12 mouse cellular contexts compared by ENCODE assay signal in the genomic region with DNA sequence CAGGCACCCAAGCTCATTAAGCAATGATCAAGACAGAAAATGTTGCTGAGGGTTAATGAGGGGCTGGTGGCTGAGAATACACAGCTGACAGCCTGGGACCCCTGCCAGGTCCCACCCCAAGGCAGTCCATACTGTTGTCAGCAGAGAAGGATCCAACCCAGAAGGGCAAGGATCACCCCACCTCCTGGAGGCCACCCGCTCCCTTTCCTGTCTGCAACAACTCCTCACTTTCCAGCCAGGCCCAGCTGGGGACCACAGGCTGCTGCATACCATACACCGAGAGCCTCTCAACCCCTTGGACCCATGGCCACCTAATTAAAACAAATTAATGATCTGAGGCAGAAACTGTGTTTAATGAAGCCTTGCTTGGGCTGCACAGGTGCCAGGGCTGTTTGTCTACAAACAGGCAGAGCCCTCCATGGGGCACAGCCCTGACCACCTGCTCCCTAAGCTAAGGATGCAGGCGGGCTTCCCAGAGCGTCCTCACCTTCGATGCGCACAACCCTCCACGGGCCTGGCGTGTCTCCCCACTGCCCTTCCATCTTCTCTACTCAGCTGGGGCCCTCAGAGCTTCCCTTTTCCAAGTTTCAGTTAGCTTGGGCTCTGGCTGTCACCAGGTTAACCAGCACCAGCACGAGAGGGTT. TPM values are rescaled to one million over a fixed set of nuclear protein-coding genes. Genes with fewer than 3 reads are reported as not detected.
DNase-seq lines count a peak whose midpoint lies in the region; ATAC-seq and TF ChIP-seq lines count a peak whose summit lies in the region.
"Had no signal": no experiment of that assay in that cellular context is flagged by ENCODE, and none has a peak within 500 bp of the region (broad histone marks: within the 10 kb centered on the region; RNA-seq: fewer than 3 reads in every experiment).

No protein-coding gene starts in this region.

- no peak for TF ChIP-seq CTCF in hindbrain, postnatal 0 days (IDR thresholded peaks at IDR 0.05; ENCODE audit: low read depth)

- H3K27me3 ChIP-seq in embryonic facial prominence, embryonic 13.5 days: no peaks in the 10 kb centered on the region
- H3K27me3 ChIP-seq in embryonic facial prominence, embryonic 10.5 days (replicated peaks; ENCODE audit: low read depth, poor library complexity, severe bottlenecking): no peaks in the 10 kb centered on the region
- H3K27me3 ChIP-seq in midbrain, embryonic 12.5 days: no peaks in the 10 kb centered on the region
- H3K27me3 ChIP-seq in midbrain, embryonic 16.5 days (ENCODE audit: control insufficient read depth, insufficient read depth, low read depth, low read length): no peaks in the 10 kb centered on the region
- no peaks in the 10 kb centered on the region for H3K27me3 ChIP-seq in hindbrain, postnatal 0 days (ENCODE audit: insufficient read depth, low read length)
- H3K27me3 ChIP-seq: Patski had no signal

- H3K4me1 ChIP-seq in embryonic facial prominence, embryonic 13.5 days: no peaks in the 10 kb centered on the region
- peaks cover 7% of the 10 kb centered on the region for H3K4me1 ChIP-seq in embryonic facial prominence, embryonic 10.5 days
- H3K4me1 ChIP-seq in midbrain, embryonic 12.5 days: peaks cover 7% of the 10 kb centered on the region; the same call in 1 of the 2 replicates
- H3K4me1 ChIP-seq in midbrain, embryonic 16.5 days (ENCODE audit: control insufficient read depth, insufficient read depth, low read length): no peaks in the 10 kb centered on the region
- peaks cover under 1% of the 10 kb centered on the region; the same call in 1 of the 2 replicates for H3K4me1 ChIP-seq in hindbrain, postnatal 0 days (ENCODE audit: insufficient read depth, low read length)

- WGBS in embryonic facial prominence, embryonic 13.5 days: 75% methylated on average over 9 of the region's 9 CpGs
- WGBS in embryonic facial prominence, embryonic 10.5 days: 79% methylated on average over 9 of the region's 9 CpGs
- 75% methylated on average over 9 of the region's 9 CpGs for WGBS in midbrain, embryonic 12.5 days
- 67% methylated on average over 9 of the region's 9 CpGs for WGBS in midbrain, embryonic 16.5 days
- 39% methylated on average over 9 of the region's 9 CpGs for whole genome bisulfite sequencing in hindbrain, postnatal 0 days

- no peak overlapping the region for H3K9ac ChIP-seq in embryonic facial prominence, embryonic 13.5 days
- no peak overlapping the region for H3K9ac ChIP-seq in midbrain, embryonic 12.5 days (replicated peaks)
- H3K9ac ChIP-seq in midbrain, embryonic 16.5 days (ENCODE audit: low read depth, low read length): no peak overlapping the region
- no peak overlapping the region for H3K9ac ChIP-seq in hindbrain, postnatal 0 days (replicated peaks; ENCODE audit: low read length)

- DNase-seq in embryonic facial prominence, embryonic 10.5 days (ENCODE audit: low spot score): no peak
- peak; percentile 54 for DNase-seq in hindbrain, postnatal 0 days (ENCODE audit: low spot score)
- DNase-seq in ovary, postnatal 36 days (ENCODE audit: low spot score): no peak
- no peak for DNase-seq in heart, postnatal 10 days
- DNase-seq: gastrocnemius, postnatal 10 days; thymus, adult 18-20 months had no signal

- H3K27ac ChIP-seq in embryonic facial prominence, embryonic 13.5 days: no peak overlapping the region
- H3K27ac ChIP-seq in embryonic facial prominence, embryonic 10.5 days (replicated peaks): no peak overlapping the region
- H3K27ac ChIP-seq in midbrain, embryonic 12.5 days (replicated peaks): no peak overlapping the region
- H3K27ac ChIP-seq in midbrain, embryonic 16.5 days (ENCODE audit: low read length): no peak overlapping the region
- no peak overlapping the region for H3K27ac ChIP-seq in hindbrain, postnatal 0 days
- H3K27ac ChIP-seq: macrophage had no signal

- no peaks in the 10 kb centered on the region for H3K36me3 ChIP-seq in embryonic facial prominence, embryonic 13.5 days
- H3K36me3 ChIP-seq in embryonic facial prominence, embryonic 10.5 days (replicated peaks): no peaks in the 10 kb centered on the region
- H3K36me3 ChIP-seq in midbrain, embryonic 12.5 days: no peaks in the 10 kb centered on the region
- H3K36me3 ChIP-seq in midbrain, embryonic 16.5 days (ENCODE audit: control insufficient read depth, insufficient read depth, low read length): no peaks in the 10 kb centered on the region
- no peaks in the 10 kb centered on the region for H3K36me3 ChIP-seq in hindbrain, postnatal 0 days (ENCODE audit: insufficient read depth, low read length)

- no peak overlapping the region for H3K4me2 ChIP-seq in embryonic facial prominence, embryonic 13.5 days
- H3K4me2 ChIP-seq in midbrain, embryonic 12.5 days (replicated peaks): no peak overlapping the region
- H3K4me2 ChIP-seq in midbrain, embryonic 16.5 days (ENCODE audit: low read length): no peak overlapping the region
- H3K4me2 ChIP-seq in hindbrain, postnatal 0 days (ENCODE audit: low read depth, low read length): no peak overlapping the region

- no peak overlapping the region for H3K4me3 ChIP-seq in embryonic facial prominence, embryonic 13.5 days
- H3K4me3 ChIP-seq in embryonic facial prominence, embryonic 10.5 days: no peak overlapping the region
- H3K4me3 ChIP-seq in midbrain, embryonic 12.5 days: no peak overlapping the region
- no peak overlapping the region for H3K4me3 ChIP-seq in midbrain, embryonic 16.5 days (ENCODE audit: low read depth, low read length)
- H3K4me3 ChIP-seq in hindbrain, postnatal 0 days (ENCODE audit: low read length): no peak overlapping the region

- intact Hi-C loops in heart, postnatal 10 days (cut with DNase I): no loop called here

- H3K9me3 ChIP-seq in embryonic facial prominence, embryonic 13.5 days: no peaks in the 10 kb centered on the region
- no peaks in the 10 kb centered on the region for H3K9me3 ChIP-seq in embryonic facial prominence, embryonic 10.5 days
- no peaks in the 10 kb centered on the region for H3K9me3 ChIP-seq in midbrain, embryonic 12.5 days
- H3K9me3 ChIP-seq in midbrain, embryonic 16.5 days (replicated peaks; ENCODE audit: control insufficient read depth, low read length, poor library complexity, severe bottlenecking): no peaks in the 10 kb centered on the region
- H3K9me3 ChIP-seq in hindbrain, postnatal 0 days (ENCODE audit: low read length): no peaks in the 10 kb centered on the region

- peak; percentile 37; the same call in 1 of the 2 replicates for ATAC-seq in embryonic facial prominence, embryonic 13.5 days (ENCODE audit: insufficient number of reproducible peaks, insufficient read depth, low FRiP score, low TSS enrichment, low read depth)
- peak; percentile 58; the same call in 1 of the 2 replicates for ATAC-seq in midbrain, embryonic 12.5 days (ENCODE audit: low FRiP score, low read depth)
- ATAC-seq in midbrain, embryonic 16.5 days: no peak
- ATAC-seq in hindbrain, postnatal 0 days: peak; percentile 82
- 0 out of 2 replicates have a peak, but pooled peaks have one; percentile 24 for ATAC-seq in megakaryocyte progenitor cell, adult 5-6 weeks (replicated peaks; ENCODE audit: poor library complexity)
- ATAC-seq: Patski had no signal

RNA-seq across cellular contexts. Expression of a gene that starts 53.4 kb away (rescaled TPM):
- 4.0 and 5.1 TPM in 2 replicates for polyA plus RNA-seq in embryonic facial prominence, embryonic 13.5 days (2015; fragmentation: Nextera tagmentation; extraction: Ambion mirVana)
- 13.2 and 22.1 TPM in 2 replicates for polyA plus RNA-seq in embryonic facial prominence, embryonic 10.5 days (2016; fragmentation: Nextera tagmentation; extraction: Ambion mirVana)
- polyA plus RNA-seq in midbrain, embryonic 12.5 days (2016; fragmentation: Nextera tagmentation; extraction: Ambion mirVana): 83.5 and 84.4 TPM in 2 replicates
- polyA plus RNA-seq in midbrain, embryonic 16.5 days (2015; fragmentation: Nextera tagmentation; extraction: Ambion mirVana): 17.8 and 18.5 TPM in 2 replicates
- total RNA-seq in hindbrain, postnatal 0 days (2014; rRNA removed): 34.3 and 44.2 TPM in 2 replicates
- 10.1 and 10.9 TPM in 2 replicates for polyA plus RNA-seq in hindbrain, postnatal 0 days (2015; fragmentation: Nextera tagmentation; extraction: Ambion mirVana)
- total RNA-seq in megakaryocyte progenitor cell, adult 5-6 weeks (2015): not detected in 2 replicates
- total RNA-seq in megakaryocyte progenitor cell, adult 5-6 weeks (2017): 0.24 TPM in 1 of 2 replicates, not detected in the other
- 1 to 10 TPM; 8.4 to 8.5 TPM for total RNA-seq in heart, postnatal 10 days (2021)
